Mouse (Mus musculus) layer of hippocampus, postnatal 10 days (tissue): ENCODE results near the gene Aqr. TPM values are rescaled to one million over a fixed set of nuclear protein-coding genes. Genes with fewer than 3 reads are reported as not detected.
A peak's percentile ranks its signal among the peaks of the same experiment; 100 is the strongest.

Experiments used
- DNase-seq, 2 experiments: peaks; one replicate each; pipeline ENCODE4 v3.0.0; 2021; ENCODE audit warnings: low spot score in 2 of 2
- microRNA-seq, 2 experiments: library from miRNA; unstranded; fragments of <30 nt; microRNA quantifications; one replicate each; pipeline ENCODE4 v1.2.0; 2021
- total RNA-seq, 2 experiments: library from RNA; stranded (reverse); gene quantifications; 2 replicates each; pipeline ENCODE4 v1.2.3; 2021

Gene Aqr
- total RNA-seq, 2 experiments from 2014 or later = 26.0 to 27.3 TPM

GRCm38 (mm10) chr2:114066226-114066625 is 120.6 kb downstream of the Aqr start:
- no peak for DNase-seq

GRCm38 (mm10) chr2:114064004-114064403 is 122.8 kb downstream of the Aqr start:
- DNase-seq = no peak

GRCm38 (mm10) chr2:114060071-114060591 is 126.7 kb downstream of the Aqr start:
- DNase-seq = no peak

- DNase-seq = no peak
Observed at GRCm38 (mm10) chr2:114059608-114060007, 127.2 kb downstream of the Aqr start.

GRCm38 (mm10) chr2:114058226-114058796 is 128.5 kb downstream of the Aqr start:
- no peak for DNase-seq

- DNase-seq = peak; percentile 17 to 36
Observed at GRCm38 (mm10) chr2:114057303-114057853, 129.4 kb downstream of the Aqr start.

- no peak for DNase-seq
Observed at GRCm38 (mm10) chr2:114054129-114054528, 132.7 kb downstream of the Aqr start.

- DNase-seq = no peak
Observed at GRCm38 (mm10) chr2:114052696-114053598, 133.9 kb downstream of the Aqr start, which contains the start of gene Actc1. Gene Actc1, minus strand, starts transcription at chr2:114053548.

GRCm38 (mm10) chr2:114051871-114052241 is 135.0 kb downstream of the Aqr start:
- no peak for DNase-seq

Small RNA genes lying within 50 kb of the gene (microRNA-seq; reads per million reads assigned to microRNA genes)
- gene Mir7002 = 0 reads per million in 2 experiments

Other genes starting within 250 kb of the Aqr start
- gene Gjd2, start 173.4 kb downstream of the Aqr start, total RNA-seq = 10 to 100 TPM; 17.4 to 19.9 TPM
- gene Actc1, start 133.5 kb downstream of the Aqr start, total RNA-seq = not detected
- gene Zfp770, start 14.4 kb upstream of the Aqr start, total RNA-seq = 10 to 100 TPM; 27.3 to 29.2 TPM